Mouse (Mus musculus) liver, embryonic 14.5 days (tissue): ENCODE measurements around the gene Erg.

ENCODE experiments used
- CTCF ChIP-seq: IDR thresholded peaks from 2 replicates; pipeline ENCODE4 v1.5.1; 2016; ENCODE audit warnings: antibody characterized with exemption, low read depth, control low read depth
- EP300 ChIP-seq: IDR thresholded peaks from 2 replicates; pipeline ENCODE4 v1.6.1; 2016; ENCODE audit warnings: antibody characterized with exemption, low read depth

- TF ChIP-seq CTCF (no peak), EP300 (no peak)
Observed at GRCm38 (mm10) chr16:95449361-95449725, 137.1 kb downstream of the Erg start.
